Mouse (Mus musculus): ENCODE measurements around the gene Rcor2.

GRCm38 (mm10) chr19:7304801-7305200 is 37.7 kb downstream of the Rcor2 start:
- TF ChIP-seq CTCF (IDR thresholded peaks at IDR 0.05) (no peak), EP300 (IDR thresholded peaks at IDR 0.05) (no peak)

Measured in lung, postnatal 0 days (tissue).